Mouse (Mus musculus): ENCODE measurements around the gene Cops8.

Gene Cops8

DNA sequence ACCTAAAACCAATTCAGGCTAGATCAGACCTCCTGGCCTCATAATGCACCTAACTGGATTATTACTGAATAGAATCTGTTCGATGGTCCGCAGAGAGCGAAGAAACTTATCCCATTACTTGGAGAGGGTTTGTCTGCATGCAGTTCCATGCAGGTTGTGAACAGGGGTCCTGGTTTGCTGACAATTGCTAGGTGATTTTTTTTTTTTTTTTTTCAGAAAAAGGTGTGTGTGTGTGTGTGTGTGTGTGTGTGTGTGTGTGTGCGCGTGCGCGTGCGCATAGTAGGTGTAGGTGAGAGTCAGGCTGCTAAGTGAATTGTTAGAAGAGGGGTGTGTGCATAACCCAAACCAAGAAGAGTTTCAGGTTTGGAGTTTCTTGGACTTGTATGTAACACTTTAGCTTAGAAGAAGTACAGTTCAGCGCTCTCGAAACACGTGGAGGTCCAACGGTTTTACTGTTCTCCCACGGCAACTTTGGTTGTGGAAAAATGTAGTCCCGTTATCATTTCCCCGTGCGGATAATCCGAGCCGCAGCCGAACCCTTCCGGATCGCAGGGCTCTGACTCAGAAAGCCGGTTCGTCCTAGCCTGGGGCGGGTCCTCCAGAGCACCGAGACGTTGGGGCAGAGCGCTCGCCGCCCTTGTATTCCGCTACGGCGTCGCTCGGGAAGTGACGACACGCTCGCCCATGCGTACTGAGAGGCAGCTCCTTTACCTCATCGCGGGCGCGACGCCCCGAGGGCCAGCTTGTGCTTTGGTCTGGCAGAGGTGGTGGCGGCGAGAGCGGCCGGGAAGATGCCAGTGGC is at the start of gene Cops8:
TSS of gene Cops8 (plus strand) at position 223 of the 802 bp plus-strand sequence.
- peak; percentile 97 for DNase-seq (ENCODE audit: low spot score)

DNA sequence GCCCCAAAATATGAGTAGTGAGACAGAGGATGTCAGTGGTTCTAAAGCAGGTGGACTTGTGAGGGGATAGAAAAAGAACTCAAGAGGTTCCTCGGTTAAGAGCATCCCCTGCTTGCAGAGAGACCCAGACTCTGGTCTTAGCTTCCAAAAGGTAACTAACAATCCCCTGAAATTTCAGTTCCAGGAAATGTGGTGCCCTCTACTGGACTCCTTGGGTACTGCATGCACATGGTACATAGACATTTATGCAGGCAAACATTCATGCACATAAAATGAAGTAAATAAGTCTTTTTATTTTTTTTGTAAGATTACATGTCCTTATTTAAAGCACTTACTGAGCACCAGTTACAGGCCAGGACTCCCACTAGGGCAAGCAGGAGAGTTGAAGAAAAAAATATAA is 45.6 kb upstream of the Cops8 start:
- no peak for DNase-seq (ENCODE audit: low spot score)

DNA sequence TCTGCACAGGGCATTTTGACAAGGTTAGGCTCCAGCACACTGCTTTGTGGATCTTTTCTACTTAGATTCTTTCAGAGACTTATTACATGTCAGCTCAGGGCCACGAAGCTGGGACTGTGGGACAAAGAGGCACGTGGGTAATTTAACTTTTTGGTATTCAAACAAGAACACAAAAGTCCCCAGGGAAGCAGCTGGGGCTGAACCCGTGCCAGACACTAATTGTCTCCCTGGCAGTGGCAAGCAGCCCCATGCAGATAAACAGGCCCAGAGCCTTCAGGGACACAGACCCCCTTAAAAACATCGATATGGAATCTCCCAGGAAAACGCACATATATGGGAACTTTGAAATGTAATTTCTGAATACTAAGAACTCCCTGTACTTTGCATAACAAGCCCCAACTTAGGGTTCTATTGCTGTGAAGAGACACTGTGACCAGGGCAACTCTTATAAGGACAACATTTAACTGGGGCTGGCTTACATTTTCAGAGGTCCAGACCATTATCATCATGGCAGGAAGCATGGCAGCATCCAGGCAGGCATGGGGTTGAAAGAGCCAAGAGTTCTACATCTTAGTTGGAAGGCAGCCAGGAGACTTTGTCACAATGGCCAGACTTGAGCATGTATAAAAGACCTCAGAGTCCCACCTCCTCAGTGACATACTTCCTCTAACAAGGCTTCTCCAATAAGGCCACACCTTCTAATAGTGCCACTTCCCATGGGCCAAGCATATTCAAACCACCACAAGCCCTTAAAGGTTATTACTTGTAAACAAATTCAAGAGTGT is 41.6 kb upstream of the Cops8 start:
- DNase-seq (ENCODE audit: low spot score), result no peak

DNA sequence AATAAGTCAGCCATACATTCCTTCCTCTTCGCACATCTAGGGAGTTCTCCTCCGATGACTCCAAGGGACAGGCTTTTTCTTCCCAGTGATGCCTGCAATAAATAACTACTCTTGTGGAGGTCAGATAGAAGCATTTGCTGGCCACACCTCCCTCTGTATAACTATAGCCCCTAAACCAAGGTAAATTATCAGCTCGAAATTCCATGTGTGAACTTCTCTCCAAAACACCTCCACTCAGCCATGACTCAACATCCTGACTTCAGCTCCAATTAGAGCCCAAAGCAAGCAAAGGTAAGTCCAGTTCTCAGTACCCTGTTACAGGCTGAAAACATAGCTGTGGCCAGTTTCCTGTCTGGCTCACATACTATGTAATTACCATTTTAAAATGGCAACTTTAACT is 38.8 kb upstream of the Cops8 start:
- DNase-seq (ENCODE audit: low spot score), result no peak

DNA sequence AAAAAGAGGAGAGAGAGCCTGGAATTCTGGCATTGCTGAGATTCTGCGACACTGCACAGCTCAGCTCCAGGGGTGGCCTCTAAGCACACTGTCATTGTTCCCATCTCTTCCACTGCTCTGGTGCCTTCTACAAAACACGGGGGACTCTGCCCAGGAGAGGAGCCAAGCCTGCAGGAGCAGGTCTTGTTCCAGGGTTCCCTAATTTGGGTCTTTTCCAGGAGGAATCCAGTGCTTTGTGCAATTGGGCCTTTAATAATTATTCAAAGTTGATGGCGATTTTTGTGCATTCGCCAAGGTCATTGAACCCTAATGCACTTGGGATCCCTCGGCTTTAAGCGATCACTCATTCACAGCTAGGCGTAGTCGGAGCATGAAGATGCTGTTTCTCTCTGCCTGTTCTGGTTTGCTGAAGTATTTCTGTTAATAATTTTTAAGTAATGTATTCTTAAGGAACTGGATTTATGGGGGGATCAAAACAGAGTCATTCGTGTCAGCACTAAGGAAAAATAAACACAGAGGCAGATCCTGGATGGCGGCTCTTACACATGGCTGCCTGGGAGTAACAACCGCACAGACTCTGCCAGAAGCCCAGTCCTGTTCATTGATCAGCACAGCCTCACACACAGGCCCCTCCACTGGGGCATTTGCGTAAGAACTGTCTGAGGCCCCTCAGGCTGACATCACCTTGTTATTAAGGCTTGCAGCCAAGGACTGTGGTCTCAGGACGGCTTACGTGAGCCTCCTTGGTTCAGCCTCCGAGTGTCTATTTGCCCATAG is 35.9 kb upstream of the Cops8 start:
- no peak for DNase-seq (ENCODE audit: low spot score)

DNA sequence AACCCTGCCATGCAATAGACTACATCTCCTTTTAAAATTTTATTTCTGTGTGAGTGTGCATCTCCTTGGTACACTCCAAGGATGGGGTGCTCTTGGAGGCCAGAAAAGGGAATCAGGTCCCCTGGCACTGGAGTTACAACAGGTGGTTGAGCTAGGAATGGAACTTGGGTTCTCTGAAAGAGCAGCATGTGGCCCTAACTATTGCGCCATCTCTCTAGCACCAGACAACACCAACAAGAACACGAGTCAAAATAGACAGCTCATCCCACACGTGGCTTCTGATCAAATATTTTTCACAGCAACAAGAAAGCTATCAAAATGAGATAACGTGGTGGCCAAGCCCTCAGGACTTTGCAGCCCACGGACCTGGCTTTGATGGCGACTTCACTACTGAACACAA is 28.9 kb upstream of the Cops8 start:
- no peak for DNase-seq (ENCODE audit: low spot score)

DNA sequence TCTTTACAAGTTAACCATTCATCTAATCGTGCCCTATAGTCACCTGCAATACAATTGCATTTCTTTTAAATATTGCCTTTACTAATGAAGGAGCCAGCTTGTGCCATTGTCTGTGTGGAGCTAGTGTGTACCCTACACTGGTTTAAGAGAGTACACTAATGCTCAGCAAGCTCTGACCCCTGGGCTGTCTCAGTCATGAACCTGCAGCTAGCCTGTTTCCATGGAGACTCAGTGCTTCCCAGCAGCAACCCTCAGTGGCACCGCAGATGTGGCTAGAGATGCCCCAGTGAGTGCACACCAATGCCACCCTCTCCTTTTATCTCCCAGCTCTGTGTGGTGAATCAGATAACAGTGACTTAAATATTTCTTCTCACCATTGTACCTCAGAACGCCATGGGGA is 27.9 kb upstream of the Cops8 start:
- no peak for DNase-seq (ENCODE audit: low spot score)

DNA sequence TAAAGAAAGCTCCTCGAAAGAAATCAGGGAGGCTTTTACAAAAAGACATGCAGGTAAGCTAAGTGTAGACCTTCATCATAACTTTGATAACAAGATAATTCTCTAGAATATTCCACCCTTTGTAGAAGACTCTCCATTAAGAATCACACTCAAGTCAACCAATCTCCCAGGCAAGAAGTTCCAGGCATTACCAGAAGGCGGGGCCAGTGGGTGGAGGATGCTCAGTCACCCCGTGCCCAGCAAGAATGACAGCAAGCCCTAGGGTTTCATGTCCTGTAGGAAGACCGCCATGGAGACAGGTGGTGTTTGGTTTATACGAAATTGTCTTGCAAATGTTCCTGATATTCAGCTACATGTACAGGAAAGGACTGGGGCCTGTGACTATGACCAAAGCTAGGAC is 25.4 kb upstream of the Cops8 start:
- no peak for DNase-seq (ENCODE audit: low spot score)

DNA sequence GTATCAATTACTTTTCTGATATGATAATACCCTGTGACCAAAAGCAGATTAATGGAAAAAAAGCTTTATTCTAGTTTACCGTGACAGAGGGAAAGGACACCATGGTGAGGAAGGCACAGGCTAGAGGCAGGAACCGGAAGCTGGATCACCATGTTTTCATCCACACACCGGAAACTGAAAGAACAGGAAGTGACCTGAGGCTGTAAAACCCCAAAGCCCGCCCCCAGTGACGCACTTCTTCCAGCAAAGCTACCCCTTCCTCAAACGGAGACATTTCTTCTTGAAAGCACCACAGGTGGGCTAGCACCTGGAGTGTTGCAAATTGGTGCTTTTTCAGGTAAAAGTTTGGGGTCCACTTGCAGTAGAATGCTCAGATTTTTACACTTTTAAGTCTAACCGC is 20.1 kb upstream of the Cops8 start:
- DNase-seq (ENCODE audit: low spot score), result no peak

DNA sequence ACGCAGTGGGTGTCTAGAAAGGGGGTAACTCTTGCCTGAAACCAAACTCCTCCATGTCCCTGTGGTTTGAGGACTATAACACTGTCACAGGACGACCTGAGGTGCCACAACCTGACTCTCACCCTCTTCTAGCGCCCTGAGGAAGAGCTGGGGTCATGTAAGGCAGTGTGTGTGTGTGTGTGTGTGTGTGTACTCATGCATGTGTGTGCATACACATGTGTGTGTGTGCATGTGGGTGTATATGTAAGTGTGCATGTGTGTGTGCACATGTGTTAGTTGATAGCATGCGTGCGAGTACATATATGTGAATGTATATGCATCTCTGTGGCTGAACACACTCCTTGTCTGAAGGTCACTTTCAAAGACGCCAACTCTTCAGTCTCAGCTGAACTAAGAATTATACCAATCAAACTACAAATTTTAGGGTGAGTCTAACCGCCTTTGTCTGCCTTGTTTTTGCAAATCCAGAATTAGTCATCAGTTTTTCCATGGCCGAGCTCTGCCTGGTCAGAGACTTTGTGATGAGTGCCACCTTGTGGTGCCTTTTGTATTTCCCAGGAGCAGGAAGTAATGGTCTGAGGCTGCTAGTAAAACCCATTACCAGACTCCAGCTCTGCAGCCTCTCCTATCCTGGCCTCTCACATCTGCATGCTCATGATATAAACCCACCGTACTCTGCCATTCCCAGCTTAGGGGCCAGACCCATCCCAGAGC is 14.6 kb upstream of the Cops8 start:
- DNase-seq (ENCODE audit: low spot score), result peak; percentile 92

DNA sequence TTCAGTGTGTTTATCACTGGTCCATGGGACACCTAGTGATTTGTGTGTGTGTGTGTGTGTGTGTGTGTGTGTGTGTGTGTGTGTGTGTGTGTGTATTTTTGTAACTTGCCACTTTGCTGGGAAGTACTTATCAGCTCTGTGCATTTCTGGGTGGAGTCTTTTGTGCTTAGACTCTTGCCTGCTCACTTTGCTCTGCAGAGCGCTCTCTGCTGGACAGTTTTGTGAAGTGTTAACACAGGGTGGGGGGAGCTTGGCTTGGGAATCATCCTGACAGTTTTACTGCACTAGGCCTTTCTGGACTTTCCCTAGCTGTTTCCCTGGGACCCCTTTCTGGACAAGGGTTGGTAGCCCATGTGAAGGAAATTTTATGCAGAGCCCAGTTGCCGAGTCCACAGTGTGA is 12.0 kb upstream of the Cops8 start:
- DNase-seq (ENCODE audit: low spot score), result peak; percentile 75

DNA sequence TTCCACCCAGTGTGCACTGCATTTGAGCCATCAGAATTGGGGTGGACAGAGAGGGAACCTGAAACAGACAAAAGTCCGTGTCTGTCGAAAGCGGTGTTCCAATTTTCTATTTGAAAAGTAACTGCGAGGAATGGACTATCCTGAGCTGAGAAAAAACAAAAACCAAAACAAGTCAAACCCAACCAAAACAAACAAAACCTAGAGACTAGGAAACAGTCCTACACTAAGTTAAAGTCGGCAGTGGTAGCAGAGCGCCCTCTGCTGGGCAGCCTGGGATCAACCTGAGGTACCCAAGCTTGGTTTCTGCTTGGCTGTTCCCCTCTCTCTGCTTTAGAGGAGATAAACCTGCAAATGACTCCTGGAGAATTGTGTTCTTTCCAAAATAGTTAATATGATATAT is 10.0 kb upstream of the Cops8 start:
- peak; percentile 84 for DNase-seq (ENCODE audit: low spot score)

DNA sequence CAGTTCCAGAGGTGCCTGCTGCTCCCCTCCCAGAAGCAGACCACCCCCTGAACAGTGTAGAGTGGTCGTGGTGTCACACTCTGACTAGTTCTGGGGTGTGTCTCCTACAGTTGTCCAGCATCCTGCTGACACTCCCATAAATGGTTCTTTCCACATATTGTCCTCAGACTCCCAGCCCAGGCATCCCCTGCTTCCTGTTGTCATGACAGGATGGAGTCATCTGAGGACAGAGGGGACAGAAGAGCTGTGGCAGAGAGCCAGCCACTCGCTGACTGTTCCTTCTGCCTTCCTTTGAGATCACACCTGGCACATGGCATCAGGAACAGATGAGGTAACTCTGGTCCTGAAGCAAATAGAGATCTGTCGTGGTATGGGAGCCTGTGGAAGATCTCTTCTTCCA is 3.6 kb upstream of the Cops8 start:
- DNase-seq (ENCODE audit: low spot score), result no peak

DNA sequence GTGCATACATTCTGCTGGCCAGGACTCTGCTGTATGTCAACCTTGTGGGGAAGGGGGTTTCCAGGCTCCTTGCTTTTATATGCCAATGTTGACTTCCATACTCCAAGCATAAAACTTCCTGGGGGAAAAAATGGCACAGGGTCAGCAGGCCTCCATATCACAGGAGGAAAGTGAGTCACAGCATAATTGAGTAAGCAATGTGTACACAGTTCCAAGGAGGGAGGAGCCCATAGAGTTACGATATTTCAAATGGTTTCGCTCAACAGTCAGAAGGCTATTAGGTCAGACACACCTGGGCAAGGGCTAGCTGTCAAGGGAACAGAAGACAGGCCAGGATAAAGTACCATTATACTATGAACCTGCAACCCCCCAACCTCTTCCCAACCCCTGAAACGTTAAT is 1.7 kb upstream of the Cops8 start:
- peak; percentile 46 for DNase-seq (ENCODE audit: low spot score)

DNA sequence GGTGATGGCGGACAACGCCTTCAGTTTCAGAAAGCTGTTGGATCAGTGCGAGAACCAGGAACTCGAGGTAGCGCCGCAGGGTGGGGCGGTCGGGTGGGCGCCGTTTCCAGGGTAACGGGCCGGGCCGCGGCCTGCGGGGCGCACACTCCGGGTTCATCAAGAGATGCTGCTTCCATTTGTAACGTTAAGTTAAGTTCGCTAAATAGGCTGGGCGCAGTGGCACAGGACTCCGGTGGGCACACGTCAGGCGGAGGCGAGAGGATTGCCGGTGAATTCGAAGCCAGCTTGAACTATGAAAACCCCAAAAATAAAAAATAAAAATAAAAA is 743 bp downstream of the Cops8 start:
- DNase-seq (ENCODE audit: low spot score), result no peak

DNA sequence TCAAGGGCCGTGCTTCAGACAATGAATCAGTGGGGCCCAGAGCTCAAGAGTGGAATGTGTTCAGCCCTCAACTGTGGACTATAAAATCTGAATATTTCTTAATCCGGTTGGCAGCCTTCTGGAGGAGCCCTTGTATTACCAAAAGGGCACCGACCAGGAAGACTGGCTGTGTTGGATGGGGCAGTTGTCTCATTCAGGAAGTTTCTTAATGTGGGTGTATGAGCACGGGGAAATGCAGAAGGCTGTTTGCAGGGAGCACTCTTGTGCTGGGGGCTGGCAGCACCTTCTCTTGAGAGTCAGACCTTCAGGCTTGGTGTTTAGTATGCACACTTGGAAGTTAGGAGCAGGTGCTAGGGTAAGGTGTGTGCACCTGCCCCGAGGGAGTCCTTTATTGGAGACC is 6.6 kb downstream of the Cops8 start:
- no peak for DNase-seq (ENCODE audit: low spot score)

DNA sequence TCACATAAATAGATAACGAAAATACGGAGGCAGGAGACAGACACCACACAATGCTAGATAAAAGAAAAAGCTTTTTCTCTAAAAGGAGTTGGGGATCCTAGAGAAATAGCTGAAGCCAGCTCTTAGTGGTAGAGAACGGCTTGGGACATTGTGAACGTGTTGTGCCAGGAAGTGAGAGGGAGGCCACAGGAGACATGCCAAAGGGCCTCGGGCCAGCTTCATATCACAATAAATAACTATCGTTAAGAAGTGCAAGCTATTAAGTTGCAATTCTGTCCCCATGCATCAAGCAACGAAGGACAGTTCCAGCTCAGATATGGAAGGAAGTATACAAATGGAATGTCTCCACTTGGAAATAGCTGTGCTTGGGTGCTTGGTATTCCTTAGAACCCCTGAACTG is 14.5 kb downstream of the Cops8 start:
- peak; percentile 67 for DNase-seq (ENCODE audit: low spot score)

DNA sequence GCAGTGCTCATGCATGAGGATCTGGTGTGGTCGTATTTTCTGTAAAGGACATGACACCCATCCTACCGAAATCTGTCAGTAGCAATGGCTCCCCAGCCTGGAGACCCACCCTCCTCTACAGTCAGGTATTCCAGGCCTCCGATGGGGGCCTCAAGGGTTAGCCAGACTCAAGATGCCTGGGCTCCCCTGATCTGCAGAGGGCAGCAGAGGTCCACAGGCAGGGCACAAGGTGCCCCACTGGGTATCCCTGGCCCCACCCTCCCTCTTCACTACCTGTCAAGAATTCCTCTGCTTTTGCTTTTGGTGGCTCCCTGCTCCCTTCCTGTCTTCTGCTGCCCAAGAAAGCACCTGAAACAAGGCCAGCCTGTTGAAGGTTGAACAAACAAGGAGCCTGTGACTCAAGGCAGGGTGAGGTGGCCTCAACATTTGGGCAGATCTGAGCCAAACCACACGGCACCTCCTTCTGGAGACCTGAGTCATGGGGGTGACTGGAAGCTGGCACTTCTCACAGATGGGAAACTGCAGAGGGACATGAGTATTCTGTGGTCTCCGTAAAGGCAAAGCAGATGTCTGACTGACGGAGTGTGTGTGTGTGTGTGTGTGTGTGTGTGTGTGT is 30.7 kb downstream of the Cops8 start:
- DNase-seq (ENCODE audit: low spot score), result peak; percentile 16

DNA sequence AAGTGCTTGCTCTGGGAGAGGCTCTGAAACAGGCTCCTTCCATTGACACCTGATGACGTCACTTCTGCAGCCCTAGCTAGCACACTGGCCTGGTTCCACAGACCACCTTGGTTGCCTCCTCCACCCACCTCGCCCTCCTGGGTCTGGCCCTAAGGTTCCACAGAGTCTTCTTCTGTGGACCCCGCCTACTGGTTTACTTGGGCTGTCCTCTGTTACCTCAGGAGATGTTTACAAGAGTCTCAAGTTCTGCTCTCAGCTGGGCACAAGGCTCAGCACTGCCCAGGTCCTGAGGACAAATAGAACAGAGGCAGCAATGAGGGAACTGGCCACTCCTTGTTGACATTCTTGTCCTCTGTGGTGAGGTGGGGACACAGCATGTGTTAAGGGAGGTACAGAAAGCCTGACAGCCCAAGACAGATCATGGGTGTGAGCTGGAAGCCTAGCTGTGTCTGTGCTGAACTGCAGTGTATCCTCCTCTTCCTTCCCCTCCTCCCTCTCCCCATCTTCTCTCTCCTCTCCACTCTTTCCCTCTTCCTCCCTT is 31.5 kb downstream of the Cops8 start:
- no peak for DNase-seq (ENCODE audit: low spot score)

DNA sequence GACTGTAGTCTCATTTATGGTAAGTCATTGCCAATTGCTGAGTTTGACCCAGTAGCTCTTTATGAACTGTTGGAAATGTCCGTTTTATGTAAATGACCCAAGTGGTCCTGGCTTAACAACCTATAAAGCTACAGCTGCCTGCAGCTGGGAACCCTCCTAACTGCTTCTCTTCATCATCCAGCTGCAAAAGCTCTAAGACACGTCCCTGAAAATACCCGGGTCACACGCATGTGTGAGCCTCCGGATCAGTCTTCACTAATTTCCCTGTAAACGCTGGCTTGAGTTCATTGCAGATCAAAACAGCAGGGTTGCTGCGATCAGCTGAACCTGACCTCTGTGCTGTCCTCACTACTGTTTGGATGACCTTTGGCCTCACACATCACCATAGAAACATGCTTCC is 35.6 kb downstream of the Cops8 start:
- no peak for DNase-seq (ENCODE audit: low spot score)

DNA sequence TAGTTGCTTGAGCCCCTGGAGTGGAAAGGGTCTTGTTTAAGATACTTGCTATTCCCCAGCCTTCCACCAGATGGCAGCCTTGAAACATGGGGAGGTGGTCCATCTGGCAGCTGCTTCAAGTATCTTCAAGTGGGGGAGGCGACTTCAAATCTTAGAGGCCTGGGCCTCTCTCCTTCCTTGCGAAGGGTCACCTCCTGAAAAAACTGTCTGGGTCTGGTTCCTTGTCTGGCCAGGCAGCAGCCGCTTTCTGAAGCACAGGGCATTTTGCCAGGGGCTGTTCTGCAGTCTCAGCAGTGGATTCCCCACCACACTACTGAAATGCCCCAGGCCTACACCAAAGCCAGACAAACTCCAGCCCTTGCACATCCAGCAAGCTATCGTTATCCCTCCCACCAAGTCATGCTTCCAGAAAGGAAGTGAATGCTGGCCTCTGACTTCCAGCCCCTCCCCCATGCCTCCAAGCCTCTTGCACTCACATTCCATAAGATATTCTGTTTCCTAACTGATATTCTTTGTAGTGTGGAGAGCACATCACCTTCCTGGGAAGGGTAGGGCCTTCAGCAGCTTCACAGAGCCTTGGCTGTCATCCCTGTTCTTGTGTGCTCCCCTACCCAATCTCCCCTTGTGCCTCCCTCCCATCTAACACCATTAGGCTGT is 48.1 kb downstream of the Cops8 start:
- DNase-seq (ENCODE audit: low spot score), result peak; percentile 90
